Mouse (Mus musculus): ENCODE results near the gene Rnase9.

DNA sequence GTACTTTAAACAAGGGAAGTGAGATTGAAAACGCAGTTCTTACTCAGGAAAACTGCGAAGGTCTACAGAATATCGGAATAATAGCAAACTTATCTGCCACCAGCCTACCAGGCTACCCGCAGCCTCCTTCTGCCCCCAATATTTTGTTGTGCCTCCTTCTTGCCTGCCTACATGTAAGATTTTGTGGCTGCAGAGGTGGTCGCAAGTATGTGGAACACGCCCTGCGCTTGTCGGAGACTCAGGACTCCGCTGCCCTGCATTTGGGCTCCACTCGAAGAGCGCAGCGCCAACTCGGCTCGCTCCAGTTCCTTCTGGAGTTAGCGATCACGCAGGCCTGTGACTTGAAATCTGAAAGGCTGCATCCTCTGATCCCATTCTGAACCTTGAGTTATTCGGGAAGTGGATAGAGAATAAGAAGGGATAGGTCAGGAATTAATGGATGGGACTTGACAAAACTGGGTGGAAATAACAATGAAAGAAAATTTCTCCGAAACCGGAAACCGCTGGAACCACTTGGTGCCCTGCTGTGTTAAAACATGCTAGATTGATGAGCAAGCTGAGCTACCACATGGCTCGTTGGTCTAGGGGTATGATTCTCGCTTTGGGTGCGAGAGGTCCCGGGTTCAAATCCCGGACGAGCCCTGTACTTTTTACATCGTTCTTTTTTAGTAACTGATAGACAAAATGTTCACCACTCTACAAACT lies 48.6 kb upstream of the Rnase9 start:
- TF ChIP-seq CTCF (IDR thresholded peaks at IDR 0.05; ENCODE audit: borderline replicate concordance, control insufficient read depth, extremely low read depth, insufficient read depth, low read length, poor library complexity), result no peak
- no peak for TF ChIP-seq POLR2A (IDR thresholded peaks at IDR 0.05; ENCODE audit: control insufficient read depth, extremely low read depth, insufficient read depth, low read length, poor library complexity)
